Mouse (Mus musculus): ENCODE results near the gene Itsn2.

DNA sequence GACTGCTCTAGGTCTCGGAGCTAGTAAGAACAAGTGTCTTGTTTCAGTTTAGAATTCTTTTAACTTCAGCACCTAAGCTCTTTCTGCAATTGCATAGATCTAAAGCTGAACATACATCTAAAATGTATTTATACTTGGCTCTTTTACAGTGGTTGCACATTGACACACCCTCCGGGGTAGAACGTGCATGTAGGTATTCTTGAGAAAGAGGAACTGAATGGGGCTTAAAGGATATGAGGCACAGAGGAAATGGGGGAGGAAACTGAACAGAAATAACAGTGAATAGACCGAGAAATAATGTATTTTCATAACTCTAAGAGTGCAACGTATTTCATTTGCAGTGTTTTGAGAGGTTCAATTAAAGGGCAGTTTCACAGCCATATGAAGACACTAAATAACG lies 2.6 kb downstream of the Itsn2 start:
- TF ChIP-seq POLR2A (IDR thresholded peaks at IDR 0.05; ENCODE audit: control insufficient read depth, low read depth, low read length) (no peak), CTCF (IDR thresholded peaks at IDR 0.05; ENCODE audit: control insufficient read depth, insufficient read depth, insufficient replicate concordance, low read depth, low read length) (no peak)
